Mouse (Mus musculus) adrenal gland, postnatal 36 days (tissue): ENCODE measurements around the gene Yrdc. TPM values are rescaled to one million over a fixed set of nuclear protein-coding genes. Genes with fewer than 3 reads are reported as not detected.

Experiments
- DNase-seq, 2 experiments: peaks; one replicate each; pipeline ENCODE4 v3.0.0; 2021; ENCODE audit warnings: mixed read lengths in 1 of 2
- long read RNA-seq, 2 experiments: library from polyadenylated mRNA; stranded (forward); transcript quantifications; one replicate each; pipeline ENCODE4 v2.0.0; 2021; ENCODE audit warnings: borderline sequencing depth in 2 of 2
- total RNA-seq, 2 experiments: library from RNA; stranded (reverse); gene quantifications; 2 replicates each; pipeline ENCODE4 v1.2.3; 2021

The Yrdc gene
- 10 to 100 TPM; 47.0 to 50.6 TPM for total RNA-seq
- long read RNA-seq, experiment 1, transcript Yrdc-201 (5 exons, 1,634 nt): major isoform, 91 of 108 reads
- long read RNA-seq, experiment 1, partial matches to known transcripts: 1 of 108 reads
- long read RNA-seq, experiment 1, other reads (novel, unspliced or antisense): 12 of 108 reads
- long read RNA-seq, experiment 2, transcript Yrdc-201 (5 exons, 1,634 nt): major isoform, 22 of 29 reads
- long read RNA-seq, experiment 2, partial matches to known transcripts: 0 of 29 reads
- long read RNA-seq, experiment 2, other reads (novel, unspliced or antisense): 3 of 29 reads

DNA sequence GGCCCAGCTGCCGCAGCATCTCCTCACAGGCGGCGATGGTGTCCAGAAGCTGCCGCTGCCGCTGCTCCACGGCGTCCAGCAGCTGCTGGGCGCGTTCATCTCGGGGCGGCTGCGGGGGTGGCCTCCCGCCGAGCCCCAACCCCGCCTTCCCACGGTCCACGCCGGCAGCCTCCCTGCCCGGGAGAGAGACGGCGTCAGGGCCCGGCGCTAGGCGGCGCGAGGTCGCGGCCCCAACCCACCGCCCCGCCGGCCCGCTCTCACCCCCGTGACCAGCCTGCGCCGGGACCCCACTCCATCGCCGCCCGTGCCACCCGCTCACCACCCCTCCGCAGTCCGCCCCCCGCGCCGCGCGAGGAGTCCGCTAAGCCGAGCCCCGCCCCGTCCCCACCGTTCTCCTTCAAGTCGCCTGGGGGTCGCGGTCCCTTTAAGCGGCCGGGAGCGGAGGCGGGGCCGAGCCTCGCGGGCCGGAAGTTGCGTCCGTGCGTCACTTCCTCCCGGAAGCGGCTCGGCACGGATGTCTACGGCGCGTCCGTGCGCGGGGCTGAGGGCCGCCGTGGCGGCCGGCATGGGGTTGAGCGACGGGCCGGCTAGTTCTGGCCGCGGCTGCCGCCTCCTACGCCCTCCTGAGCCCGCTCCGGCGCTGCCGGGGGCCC lies at the start of gene Yrdc:
Gene Yrdc, plus strand, starts transcription at position 419 of the 653 bp plus-strand sequence.
- DNase-seq: peak; percentile 95 to 96

DNA sequence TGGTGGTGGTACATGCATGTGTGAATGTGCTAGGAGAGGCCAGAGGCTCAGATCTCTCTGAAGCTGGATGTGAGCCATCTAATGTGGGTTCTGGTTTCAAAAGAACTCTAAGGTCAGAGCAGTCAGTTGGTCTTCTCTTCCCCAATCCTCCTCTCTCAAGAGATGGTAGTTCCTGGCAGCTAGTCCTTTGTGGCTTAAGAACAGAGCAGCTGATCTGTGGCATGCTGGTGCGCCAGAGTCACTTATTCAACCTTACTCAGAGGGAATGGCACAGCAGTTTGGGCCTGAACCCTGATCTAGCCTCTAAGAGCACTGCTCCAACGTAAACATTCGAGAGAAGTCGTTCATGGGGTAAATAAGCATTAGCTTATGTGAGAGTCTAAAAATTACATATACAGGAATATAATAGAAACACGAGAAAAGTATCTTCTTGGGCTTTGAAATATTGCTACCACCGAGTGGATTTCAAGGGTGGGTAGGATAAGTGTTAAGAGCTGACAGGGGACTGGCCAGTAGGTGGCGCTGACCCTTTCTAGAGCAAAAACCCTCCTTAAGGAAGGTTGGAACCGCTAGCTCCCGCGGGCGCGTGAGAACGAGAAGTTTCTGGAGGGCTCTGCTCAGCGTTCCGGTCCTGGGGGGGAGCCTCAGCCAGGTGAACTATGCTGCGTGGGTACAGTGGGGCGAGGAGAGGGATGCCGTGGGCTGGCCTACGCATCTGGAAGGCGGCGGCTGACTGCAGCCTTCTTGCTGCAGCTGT lies 48.7 kb upstream of the Yrdc start, which contains the start of gene Mtf1:
Gene Mtf1, plus strand, starts transcription at position 553 of the 757 bp plus-strand sequence.
- DNase-seq: peak; percentile 86 to 92

GRCm38 (mm10) chr4:124802309-124803260 lies 47.9 kb upstream of the Yrdc start:
- peak; percentile 99 for DNase-seq

DNA sequence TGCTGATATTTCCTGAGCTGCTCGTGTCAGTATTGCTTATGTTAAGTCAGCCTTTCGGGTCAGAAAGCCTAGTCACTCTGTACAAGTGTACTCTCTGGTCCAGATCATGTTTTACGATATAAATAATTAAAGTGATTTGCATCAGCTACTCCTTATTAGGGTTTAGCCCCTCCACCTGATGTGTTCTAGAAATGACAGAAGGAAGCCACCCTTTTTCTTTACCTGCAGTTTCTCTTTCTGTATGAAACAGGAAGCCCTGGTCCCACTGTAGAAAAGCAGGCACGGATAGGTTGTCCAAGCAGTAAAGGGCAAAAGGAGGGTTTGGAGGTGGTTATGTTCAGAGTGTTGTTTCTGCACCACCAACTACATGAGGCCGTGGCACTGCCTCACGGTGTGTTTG lies 47.1 kb upstream of the Yrdc start:
- no peak for DNase-seq

- no peak for DNase-seq
These were observed 42.0 kb upstream of the Yrdc start for GRCm38 (mm10) chr4:124808511-124808910.

GRCm38 (mm10) chr4:124809136-124809883 lies 41.2 kb upstream of the Yrdc start:
- no peak for DNase-seq

DNA sequence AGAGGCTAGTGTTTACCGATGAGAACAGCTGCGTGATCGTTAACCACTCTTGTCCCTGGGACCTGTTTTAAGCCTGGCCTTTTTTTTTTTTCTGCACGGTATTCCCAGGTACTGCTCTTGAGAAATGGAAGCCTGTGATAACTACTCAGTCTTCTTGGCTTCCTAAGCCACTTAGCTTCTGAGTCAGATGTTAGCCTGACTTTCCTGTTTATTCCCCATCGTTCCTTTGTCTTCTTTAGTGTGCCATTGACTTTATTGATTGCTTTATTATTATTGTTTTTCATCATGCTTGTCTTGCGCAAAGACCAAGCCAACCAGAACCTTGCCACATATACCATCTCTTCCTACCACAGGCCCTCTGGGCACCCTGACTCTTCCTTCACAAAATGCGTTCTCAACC lies 40.4 kb upstream of the Yrdc start:
- DNase-seq: no peak

DNA sequence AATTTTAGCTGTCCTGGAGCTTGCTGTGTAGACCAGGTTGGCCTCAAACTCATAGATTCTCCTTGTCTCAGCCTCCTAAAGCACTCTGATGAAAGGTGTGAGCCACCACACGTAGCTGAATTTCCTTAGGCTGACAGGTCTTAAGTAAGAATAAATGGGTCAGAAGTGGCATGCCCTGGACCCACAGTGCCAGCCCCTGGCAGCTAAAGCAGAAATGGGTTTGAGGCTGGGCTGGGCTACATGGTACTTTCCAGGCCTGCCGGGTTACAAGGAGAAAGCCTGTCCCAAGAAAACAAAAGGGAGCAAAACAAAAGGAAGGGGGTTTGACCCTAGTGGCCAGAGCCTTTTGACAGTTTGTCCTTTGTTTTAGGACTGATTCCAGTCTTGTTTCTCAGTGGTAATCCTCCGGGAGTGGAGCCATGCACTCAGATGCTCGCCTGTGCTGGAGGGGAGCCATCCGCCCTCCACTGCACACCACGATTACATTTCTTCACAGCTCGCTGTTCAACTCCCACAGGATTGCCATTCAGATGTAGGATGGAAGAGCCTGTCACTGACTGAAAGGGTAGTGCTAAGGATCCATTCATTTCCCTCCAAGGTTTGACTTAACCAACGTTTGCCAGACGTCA lies 39.0 kb upstream of the Yrdc start:
- no peak for DNase-seq

GRCm38 (mm10) chr4:124815901-124816300 lies 34.6 kb upstream of the Yrdc start:
- peak in 1 of 2 experiments; percentile 12 for DNase-seq

DNA sequence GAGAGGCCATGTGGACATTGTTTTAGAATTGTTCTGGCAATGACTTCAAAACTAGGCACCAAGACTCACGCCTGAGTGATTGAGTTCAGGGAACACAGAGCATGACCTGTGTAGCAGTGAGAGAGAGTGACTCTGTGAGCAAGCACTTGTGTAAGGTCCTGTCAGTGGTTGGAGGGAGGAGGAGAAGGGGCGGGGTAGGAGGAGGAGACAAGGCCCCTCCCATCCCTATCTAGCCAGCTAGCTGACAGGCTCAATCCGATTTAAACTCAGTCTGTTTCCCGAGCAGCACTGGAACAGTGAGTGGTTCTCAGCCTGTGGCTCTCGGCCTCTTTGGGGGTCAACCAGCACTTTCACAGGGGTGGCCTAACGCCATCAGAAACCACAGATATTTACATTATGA lies 32.7 kb upstream of the Yrdc start:
- peak; percentile 71 to 79 for DNase-seq

DNA sequence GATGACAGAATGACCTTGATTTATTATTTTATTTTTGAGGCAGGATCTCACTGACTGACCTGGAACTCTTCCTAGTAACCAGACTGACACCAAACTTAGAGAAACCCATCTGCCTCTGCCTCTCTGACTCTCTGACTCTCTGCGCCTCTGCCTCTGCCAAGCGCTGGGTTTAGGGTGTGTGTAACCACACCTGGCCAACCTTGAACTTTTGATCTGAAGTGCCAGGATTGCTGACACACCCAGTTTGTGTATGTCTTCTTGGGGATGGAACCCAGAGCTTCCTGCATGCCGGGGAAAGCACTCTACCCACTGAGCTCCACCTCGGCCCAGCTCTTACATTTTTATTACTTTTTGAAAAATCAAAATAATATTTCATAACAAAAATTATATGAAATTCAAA lies 31.6 kb upstream of the Yrdc start:
- DNase-seq: no peak

DNA sequence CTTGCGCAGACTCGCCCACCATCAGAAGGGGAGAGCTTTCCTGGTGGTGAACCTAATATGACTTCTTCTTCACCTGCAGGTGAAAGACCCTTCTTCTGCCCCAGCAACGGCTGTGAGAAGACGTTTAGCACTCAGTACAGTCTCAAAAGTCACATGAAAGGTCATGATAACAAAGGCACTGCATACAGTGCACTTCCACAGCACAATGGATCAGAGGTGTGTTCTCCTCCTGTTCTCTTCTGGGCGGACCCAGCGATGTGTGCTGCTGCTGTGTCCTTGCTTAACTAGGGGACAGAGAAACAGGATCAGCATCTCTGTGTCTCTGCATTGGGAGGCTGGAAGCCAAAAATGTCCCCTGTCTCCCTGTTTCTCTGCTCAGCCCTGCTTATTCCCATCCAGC lies 25.5 kb upstream of the Yrdc start:
- no peak for DNase-seq

- no peak for DNase-seq
These were observed 25.0 kb upstream of the Yrdc start for GRCm38 (mm10) chr4:124825371-124825965.

- no peak for DNase-seq
These were observed 20.8 kb upstream of the Yrdc start for GRCm38 (mm10) chr4:124829671-124830070.

DNA sequence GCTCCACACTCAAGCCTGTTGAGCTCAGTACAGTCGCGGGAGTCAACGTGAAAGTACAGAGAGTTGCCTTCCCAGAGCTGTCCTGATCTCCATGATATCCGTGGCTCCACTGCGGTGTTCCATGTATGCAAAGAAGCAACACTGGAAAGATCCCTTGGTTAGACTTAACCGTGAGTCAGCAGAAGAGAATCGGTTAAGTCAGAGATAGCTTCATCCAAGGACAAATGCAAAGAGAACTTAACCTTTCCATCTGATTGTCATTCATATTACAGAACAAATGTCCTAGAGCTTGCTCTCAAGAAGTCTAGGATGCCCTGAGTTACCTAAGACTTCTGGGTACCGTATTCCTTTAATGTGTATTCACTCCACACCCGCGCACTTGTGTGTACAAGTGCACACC lies 17.7 kb upstream of the Yrdc start:
- DNase-seq: no peak

DNA sequence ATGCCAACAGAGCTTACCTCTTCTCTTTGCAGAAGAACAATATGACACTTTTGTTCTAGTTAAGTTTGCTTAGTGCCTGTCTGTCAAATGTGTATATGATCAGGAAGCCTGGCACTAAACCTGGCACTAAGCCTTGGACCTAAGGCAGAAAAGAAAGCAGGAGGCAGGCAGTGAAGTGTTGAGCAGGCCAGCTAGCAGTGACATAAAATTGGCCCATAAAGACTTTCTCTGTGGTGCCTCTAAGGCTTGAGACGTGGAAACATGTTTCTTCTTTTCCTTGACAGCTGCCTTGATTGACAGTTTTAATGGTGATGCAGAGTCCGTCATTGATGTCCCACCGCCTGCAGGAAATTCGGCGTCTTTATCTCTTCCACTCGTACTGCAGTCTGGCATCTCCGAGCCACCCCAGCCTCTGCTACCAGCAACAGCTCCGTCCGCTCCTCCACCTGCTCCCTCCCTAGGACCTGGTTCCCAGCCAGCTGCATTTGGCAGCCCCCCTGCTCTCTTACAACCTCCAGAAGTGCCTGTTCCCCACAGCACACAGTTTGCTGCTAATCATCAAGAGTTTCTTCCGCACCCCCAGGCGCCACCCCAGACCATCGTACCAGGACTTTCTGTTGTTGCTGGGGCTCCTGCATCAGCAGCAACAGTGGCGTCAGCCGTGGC lies 12.3 kb upstream of the Yrdc start:
- DNase-seq: no peak

DNA sequence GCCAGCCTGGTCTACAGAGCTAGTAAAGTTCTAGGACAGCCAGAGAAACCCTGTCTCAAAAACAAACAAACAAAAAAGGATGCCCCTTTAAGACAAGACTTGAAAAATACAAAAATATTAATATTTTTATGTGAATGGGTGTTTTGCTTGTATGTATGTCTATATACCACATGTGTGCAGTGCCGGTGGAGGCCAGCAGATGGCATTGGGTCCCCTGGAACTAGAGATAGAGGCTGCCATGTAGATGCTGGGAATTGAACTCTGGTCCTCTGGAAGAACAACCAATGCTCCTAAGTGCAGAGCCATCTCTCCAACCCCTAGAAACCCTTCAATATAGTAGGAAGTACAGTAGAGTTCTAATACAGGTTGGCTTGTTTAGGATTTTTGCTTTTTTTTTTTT lies 9.5 kb upstream of the Yrdc start:
- no peak for DNase-seq

DNA sequence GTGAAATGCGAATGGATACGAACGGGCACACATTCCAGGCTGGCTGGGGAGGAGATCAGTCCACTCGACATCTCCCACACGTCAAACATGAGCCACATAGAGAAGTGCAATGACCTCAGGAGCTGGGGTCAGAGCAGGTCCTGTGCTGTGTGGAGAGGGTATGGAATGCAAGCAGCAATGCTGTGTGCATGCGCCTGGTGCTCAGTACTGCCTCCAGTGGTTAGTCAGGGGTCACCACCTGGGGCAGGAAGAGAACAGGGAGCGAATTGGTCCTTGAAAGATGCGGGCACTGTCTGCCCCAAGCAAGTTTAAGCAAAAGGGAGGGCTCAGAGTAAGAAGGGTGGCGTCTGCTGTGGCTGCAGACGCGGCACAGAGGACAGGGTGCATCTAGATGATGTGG lies 7.0 kb upstream of the Yrdc start:
- DNase-seq: peak; percentile 49 to 70

- DNase-seq: peak; percentile 83 to 90
These were observed 2.9 kb upstream of the Yrdc start for GRCm38 (mm10) chr4:124847573-124847972.
